14 mouse cellular contexts compared by ENCODE assay signal in the genomic region with DNA sequence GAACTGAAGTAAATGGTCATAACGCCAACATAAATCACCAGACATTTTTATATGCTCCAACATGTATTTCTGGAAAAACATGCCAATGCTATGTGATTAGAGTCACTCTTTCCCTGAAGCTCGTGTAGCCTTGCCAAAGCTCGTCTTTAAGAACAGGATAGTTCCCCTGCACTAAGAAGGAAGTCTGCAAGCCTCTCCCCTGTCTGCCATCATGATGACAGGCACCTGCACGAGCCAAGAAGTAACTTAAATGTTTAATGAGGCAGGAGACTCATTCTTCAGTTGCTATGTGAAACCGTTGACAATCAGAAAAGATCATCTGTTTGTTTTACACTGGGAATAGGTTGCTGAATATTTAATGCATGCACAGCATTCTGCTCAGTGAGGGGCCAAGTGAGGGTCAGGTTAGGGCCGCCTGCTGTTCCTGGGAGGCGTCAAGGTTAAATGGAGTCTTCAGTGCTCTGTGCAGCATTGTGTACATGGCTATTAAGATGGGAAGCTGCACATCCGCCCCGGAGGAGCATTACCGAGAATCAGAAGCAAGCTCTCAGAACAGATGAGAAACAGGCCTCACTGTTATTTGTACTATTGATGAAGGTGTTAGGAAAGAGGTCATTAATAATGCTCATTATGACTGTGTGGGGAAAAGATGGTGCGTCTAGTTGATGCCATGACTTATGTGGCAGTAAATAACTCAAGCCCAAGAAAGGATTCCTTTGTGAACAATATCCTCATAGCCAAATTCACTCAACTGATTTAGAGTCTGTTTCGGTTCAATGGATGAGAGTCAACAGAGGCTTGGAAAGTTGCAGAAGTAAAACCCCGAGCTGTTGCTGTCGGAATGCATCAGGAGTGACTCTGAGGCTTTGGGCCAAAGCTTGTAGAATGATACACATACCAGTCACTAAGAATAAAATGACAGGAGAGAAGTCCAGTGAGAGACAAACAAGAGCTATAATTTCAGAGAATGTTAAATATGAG. TPM values are rescaled to one million over a fixed set of nuclear protein-coding genes. Genes with fewer than 3 reads are reported as not detected.
DNase-seq lines count a peak whose midpoint lies in the region; ATAC-seq and TF ChIP-seq lines count a peak whose summit lies in the region.
"Had no signal": no experiment of that assay in that cellular context is flagged by ENCODE, and none has a peak within 500 bp of the region (broad histone marks: within the 10 kb centered on the region; RNA-seq: fewer than 3 reads in every experiment).

No protein-coding gene starts in this region.

- WGBS in hindbrain, embryonic 11.5 days, result 53% methylated on average over 14 of the region's 14 CpGs
- 66% methylated on average over 14 of the region's 14 CpGs for WGBS in hindbrain, embryonic 10.5 days
- WGBS in hindbrain, embryonic 12.5 days, result 46% methylated on average over 14 of the region's 14 CpGs
- WGBS in midbrain, postnatal 0 days, result 50% methylated on average over 14 of the region's 14 CpGs

- H3K36me3 ChIP-seq in hindbrain, embryonic 11.5 days (ENCODE audit: control insufficient read depth, insufficient read depth, low read length), result no peaks in the 10 kb centered on the region
- H3K36me3 ChIP-seq in hindbrain, embryonic 10.5 days, result no peaks in the 10 kb centered on the region
- no peaks in the 10 kb centered on the region for H3K36me3 ChIP-seq in hindbrain, embryonic 12.5 days
- H3K36me3 ChIP-seq in midbrain, postnatal 0 days (ENCODE audit: insufficient read depth, low read length), result no peaks in the 10 kb centered on the region
- H3K36me3 ChIP-seq: lung, embryonic 15.5 days had no signal

- no peak for TF ChIP-seq CTCF in Patski (IDR thresholded peaks at IDR 0.05)
- TF ChIP-seq CTCF in midbrain, postnatal 0 days (IDR thresholded peaks at IDR 0.05), result no peak

- H3K4me2 ChIP-seq in hindbrain, embryonic 11.5 days (replicated peaks; ENCODE audit: low read depth, low read length), result no peak overlapping the region
- no peak overlapping the region for H3K4me2 ChIP-seq in hindbrain, embryonic 12.5 days (replicated peaks)
- H3K4me2 ChIP-seq in midbrain, postnatal 0 days (ENCODE audit: low read depth, low read length, poor library complexity, severe bottlenecking), result no peak overlapping the region
- H3K4me2 ChIP-seq: lung, embryonic 15.5 days had no signal

- DNase-seq in hindbrain, embryonic 11.5 days (ENCODE audit: low spot score), result no peak
- DNase-seq in hindbrain, embryonic 10.5 days (ENCODE audit: low spot score), result no peak
- DNase-seq in Patski (ENCODE audit: low read depth, low spot score), result peak; percentile 66
- DNase-seq in midbrain, postnatal 0 days (ENCODE audit: low spot score), result no peak
- DNase-seq in adrenal gland, postnatal 10 days, result no peak
- no peak for DNase-seq in left cerebral cortex, postnatal 36 days (ENCODE audit: low spot score in 2 of 2)
- DNase-seq in kidney, postnatal 25 days, result no peak
- DNase-seq: cerebellum, postnatal 14 days; gastrocnemius, postnatal 36 days; heart, postnatal 14 days; left cerebral cortex, postnatal 4 days had no signal

- no peak overlapping the region for H3K27ac ChIP-seq in hindbrain, embryonic 11.5 days (ENCODE audit: low read depth, low read length)
- no peak overlapping the region for H3K27ac ChIP-seq in hindbrain, embryonic 10.5 days
- 0 out of 2 replicates have a peak overlapping the region, but pooled peaks have one; percentile 19 for H3K27ac ChIP-seq in hindbrain, embryonic 12.5 days
- H3K27ac ChIP-seq in midbrain, postnatal 0 days (ENCODE audit: low read depth, low read length), result peak overlapping the region; percentile 18; the same call in 1 of the 2 replicates
- H3K27ac ChIP-seq: lung, embryonic 15.5 days had no signal

- no peaks in the 10 kb centered on the region for H3K27me3 ChIP-seq in hindbrain, embryonic 11.5 days (ENCODE audit: control insufficient read depth, insufficient read depth, low read length)
- no peaks in the 10 kb centered on the region for H3K27me3 ChIP-seq in hindbrain, embryonic 10.5 days (ENCODE audit: insufficient read depth, poor library complexity, severe bottlenecking)
- no peaks in the 10 kb centered on the region for H3K27me3 ChIP-seq in Patski
- H3K27me3 ChIP-seq in hindbrain, embryonic 12.5 days, result no peaks in the 10 kb centered on the region
- H3K27me3 ChIP-seq in midbrain, postnatal 0 days (ENCODE audit: insufficient read depth, low read length), result no peaks in the 10 kb centered on the region
- H3K27me3 ChIP-seq: lung, embryonic 15.5 days had no signal

- ATAC-seq in hindbrain, embryonic 11.5 days (ENCODE audit: low FRiP score), result peak; percentile 88
- ATAC-seq in Patski, result peak; percentile 85
- peak; percentile 74 for ATAC-seq in hindbrain, embryonic 12.5 days (ENCODE audit: low FRiP score)
- ATAC-seq in midbrain, postnatal 0 days (ENCODE audit: low FRiP score), result no peak; the same call in 1 of the 2 replicates

- H3K4me3 ChIP-seq in hindbrain, embryonic 11.5 days (ENCODE audit: low read depth, low read length), result no peak overlapping the region
- H3K4me3 ChIP-seq in hindbrain, embryonic 10.5 days, result no peak overlapping the region
- H3K4me3 ChIP-seq in hindbrain, embryonic 12.5 days, result no peak overlapping the region
- no peak overlapping the region for H3K4me3 ChIP-seq in midbrain, postnatal 0 days (ENCODE audit: low read depth, low read length)
- H3K4me3 ChIP-seq: lung, embryonic 15.5 days had no signal

- POLR2A ChIA-PET in Patski (lab: Charles Lee), result interaction anchor here (0.9 kb wide), 1 partner anchor 69 kb away, joined by 4 read pairs; no protein-coding TSS in a partner anchor

- intact Hi-C loops in left cerebral cortex, postnatal 36 days (cut with DNase I), result no loop called here

- no peak overlapping the region for H3K9ac ChIP-seq in hindbrain, embryonic 11.5 days (ENCODE audit: low read depth, low read length)
- no peak overlapping the region for H3K9ac ChIP-seq in hindbrain, embryonic 12.5 days
- H3K9ac ChIP-seq in midbrain, postnatal 0 days (replicated peaks; ENCODE audit: low read length, poor library complexity, severe bottlenecking), result no peak overlapping the region
- H3K9ac ChIP-seq: lung, embryonic 15.5 days had no signal

- H3K9me3 ChIP-seq in hindbrain, embryonic 11.5 days (ENCODE audit: control insufficient read depth, low read length), result no peaks in the 10 kb centered on the region
- H3K9me3 ChIP-seq in hindbrain, embryonic 10.5 days, result no peaks in the 10 kb centered on the region
- no peaks in the 10 kb centered on the region for H3K9me3 ChIP-seq in hindbrain, embryonic 12.5 days (replicated peaks)
- H3K9me3 ChIP-seq in midbrain, postnatal 0 days (ENCODE audit: low read length), result no peaks in the 10 kb centered on the region
- H3K9me3 ChIP-seq: lung, embryonic 15.5 days had no signal

- in situ Hi-C loops in Patski (cut with MboI; ENCODE audit: low pct_unique_long_range_greater_than_20kb), result no loop called here

- CTCF ChIA-PET in Patski (lab: Charles Lee), result interaction anchor here (0.9 kb wide), 1 partner anchor 74 kb away, joined by 4 read pairs; no protein-coding TSS in a partner anchor

- H3K4me1 ChIP-seq in hindbrain, embryonic 11.5 days (replicated peaks; ENCODE audit: control insufficient read depth, insufficient read depth, low read length), result no peaks in the 10 kb centered on the region
- H3K4me1 ChIP-seq in hindbrain, embryonic 10.5 days (replicated peaks), result peaks cover 8% of the 10 kb centered on the region
- H3K4me1 ChIP-seq in hindbrain, embryonic 12.5 days, result peaks cover 8% of the 10 kb centered on the region
- H3K4me1 ChIP-seq in midbrain, postnatal 0 days (ENCODE audit: insufficient read depth, low read length), result no peaks in the 10 kb centered on the region
- H3K4me1 ChIP-seq: lung, embryonic 15.5 days had no signal

RNA-seq across cellular contexts. Expression of gene Popdc3, which starts 15.7 kb away (rescaled TPM):
- 0.32 and 0.33 TPM in 2 replicates for polyA plus RNA-seq in hindbrain, embryonic 11.5 days (2014; fragmentation: Nextera tagmentation; extraction: Ambion mirVana)
- polyA plus RNA-seq in hindbrain, embryonic 10.5 days (2016; fragmentation: Nextera tagmentation; extraction: Ambion mirVana), result 0.11 and 0.18 TPM in 2 replicates
- 9.9 TPM for polyA plus RNA-seq in Patski (2021)
- polyA plus RNA-seq in hindbrain, embryonic 12.5 days (2016; fragmentation: Nextera tagmentation; extraction: Ambion mirVana), result 0.92 and 1.1 TPM in 2 replicates
- 2.7 and 3.4 TPM in 2 replicates for total RNA-seq in midbrain, postnatal 0 days (2014; rRNA removed)
- polyA plus RNA-seq in midbrain, postnatal 0 days (2015; fragmentation: Nextera tagmentation; extraction: Ambion mirVana), result 2.4 and 2.8 TPM in 2 replicates
- total RNA-seq in adrenal gland, postnatal 10 days (2021), result 1 to 10 TPM; 1.5 to 4.6 TPM
- total RNA-seq in left cerebral cortex, postnatal 36 days (2021), result under 1 TPM; 0.57 TPM
- total RNA-seq: megakaryocyte-erythroid progenitor cell, adult 5-6 weeks had no signal

Comparison
In these comparisons a context has a peak if more than half of its experiments do, and no peak if none do; other contexts are left out.
1. H3K27ac ChIP-seq: peak in hindbrain, embryonic 12.5 days (single experiment) and midbrain, postnatal 0 days (single experiment); none in hindbrain, embryonic 11.5 days (single experiment) and hindbrain, embryonic 10.5 days (single experiment).